Mouse (Mus musculus) thymus, adult 18-20 months (tissue): ENCODE measurements at regions not wholly inside any gene's neighbourhood (a gene's known extent, or its start where the extent isn't known, plus 50 kb on each side); places are given as distances from the start of the nearest gene placed in this dataset.

Source experiments
- DNase-seq, 2 experiments: peaks; one replicate each; pipeline ENCODE4 v3.0.0; 2022; ENCODE audit warnings: mixed read lengths in 2 of 2

GRCm38 (mm10) chr13:56021716-56022115 is 114.4 kb downstream of the H2afy start:
- no peak for DNase-seq

- no peak for DNase-seq
Measured at GRCm38 (mm10) chr13:56014006-56014405, 122.2 kb downstream of the H2afy start.

GRCm38 (mm10) chr13:56010416-56010815 is 125.7 kb downstream of the H2afy start:
- DNase-seq = no peak

GRCm38 (mm10) chr13:56006827-56007226 is 129.3 kb downstream of the H2afy start:
- DNase-seq = no peak

GRCm38 (mm10) chr13:56005746-56006145 is 130.4 kb downstream of the H2afy start:
- no peak for DNase-seq

- no peak for DNase-seq
Measured at GRCm38 (mm10) chr13:56003724-56004393, 132.3 kb downstream of the H2afy start.

GRCm38 (mm10) chr13:55995255-55995654 is 140.9 kb downstream of the H2afy start:
- DNase-seq = no peak

GRCm38 (mm10) chr13:55994460-55994859 is 141.7 kb downstream of the H2afy start:
- no peak for DNase-seq

GRCm38 (mm10) chr13:55992699-55993098 is 143.5 kb downstream of the H2afy start:
- no peak for DNase-seq

GRCm38 (mm10) chr13:55991216-55991615 is 144.9 kb downstream of the H2afy start:
- DNase-seq = no peak

GRCm38 (mm10) chr13:55990186-55990585 is 146.0 kb downstream of the H2afy start:
- DNase-seq = no peak

GRCm38 (mm10) chr13:55989401-55989800 is 146.8 kb downstream of the H2afy start:
- no peak for DNase-seq

- no peak for DNase-seq
Measured at GRCm38 (mm10) chr13:55985396-55985795, 149.4 kb upstream of the Pitx1 start.

- DNase-seq = no peak
Measured at GRCm38 (mm10) chr13:55984772-55985171, 148.8 kb upstream of the Pitx1 start.

- no peak for DNase-seq
Measured at GRCm38 (mm10) chr13:55983851-55984250, 147.9 kb upstream of the Pitx1 start.

- DNase-seq = no peak
Measured at GRCm38 (mm10) chr13:55981041-55981440, 145.0 kb upstream of the Pitx1 start.

- no peak for DNase-seq
Measured at GRCm38 (mm10) chr13:55977902-55978301, 141.9 kb upstream of the Pitx1 start.

GRCm38 (mm10) chr13:55976911-55977381 is 141.0 kb upstream of the Pitx1 start:
- DNase-seq = no peak

- no peak for DNase-seq
Measured at GRCm38 (mm10) chr13:55974105-55974504, 138.1 kb upstream of the Pitx1 start.

GRCm38 (mm10) chr13:55970687-55971086 is 134.7 kb upstream of the Pitx1 start:
- no peak for DNase-seq

GRCm38 (mm10) chr13:55969473-55969872 is 133.5 kb upstream of the Pitx1 start:
- DNase-seq = no peak

GRCm38 (mm10) chr13:55967151-55967550 is 131.2 kb upstream of the Pitx1 start:
- no peak for DNase-seq

GRCm38 (mm10) chr13:55963005-55963620 is 127.1 kb upstream of the Pitx1 start:
- DNase-seq = peak in 1 of 2 experiments; percentile 13

- DNase-seq = no peak
Measured at GRCm38 (mm10) chr13:55962254-55962866, 126.4 kb upstream of the Pitx1 start.
